14 mouse cellular contexts compared by ENCODE assay signal in the genomic region with DNA sequence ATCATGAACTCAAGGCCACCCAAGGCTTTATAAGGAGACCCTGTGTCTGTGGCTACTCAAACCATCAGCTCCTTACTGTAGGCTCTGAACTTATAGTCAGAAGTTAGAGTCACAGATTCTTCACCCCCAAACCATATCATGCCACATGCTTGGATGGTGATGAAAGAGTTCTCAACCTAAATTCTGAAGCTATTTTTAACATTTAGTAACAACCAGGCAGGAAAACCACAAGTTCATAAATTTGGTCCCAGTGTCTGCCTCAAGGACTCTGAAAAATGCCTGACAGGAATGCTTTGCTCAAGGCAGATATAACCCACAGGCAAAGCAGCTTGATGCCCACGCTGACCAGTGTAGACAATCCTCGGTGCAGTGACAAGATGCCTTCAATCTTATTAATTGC. TPM values are rescaled to one million over a fixed set of nuclear protein-coding genes. Genes with fewer than 3 reads are reported as not detected.
"Had no signal": no experiment of that assay in that cellular context is flagged by ENCODE, and none has a peak within 500 bp of the region (broad histone marks: within the 10 kb centered on the region; RNA-seq: fewer than 3 reads in every experiment).

No protein-coding gene starts in this region.

- H3K27me3 ChIP-seq: kidney, embryonic 15.5 days; limb, embryonic 12.5 days; liver, embryonic 13.5 days; lung, embryonic 15.5 days; neural tube, embryonic 12.5 days had no signal

- H3K4me3 ChIP-seq: kidney, embryonic 15.5 days; limb, embryonic 12.5 days; liver, embryonic 13.5 days; lung, embryonic 15.5 days; midbrain, embryonic 10.5 days; neural tube, embryonic 12.5 days had no signal

- H3K9ac ChIP-seq: kidney, embryonic 15.5 days; limb, embryonic 12.5 days; liver, embryonic 13.5 days; liver, postnatal 0 days; lung, embryonic 15.5 days; neural tube, embryonic 12.5 days had no signal

- H3K36me3 ChIP-seq: kidney, embryonic 15.5 days; limb, embryonic 12.5 days; liver, embryonic 13.5 days; lung, embryonic 15.5 days; midbrain, embryonic 10.5 days; neural tube, embryonic 12.5 days had no signal

- DNase-seq: kidney, postnatal 14 days; liver; liver, embryonic 13.5 days; liver, postnatal 0 days; midbrain, embryonic 14.5 days; spleen, adult 18-20 months; thymus, adult 2 months; thymus, postnatal 25 days had no signal

- H3K4me1 ChIP-seq: limb, embryonic 12.5 days; neural tube, embryonic 12.5 days had no signal

- H3K9me3 ChIP-seq: kidney, embryonic 15.5 days; limb, embryonic 12.5 days; liver, embryonic 13.5 days; lung, embryonic 15.5 days; midbrain, embryonic 10.5 days; neural tube, embryonic 12.5 days had no signal

- ATAC-seq: liver, postnatal 0 days had no signal

- H3K4me2 ChIP-seq: kidney, embryonic 15.5 days; limb, embryonic 12.5 days; liver, embryonic 13.5 days; lung, embryonic 15.5 days; neural tube, embryonic 12.5 days had no signal

- H3K27ac ChIP-seq: kidney, embryonic 15.5 days; limb, embryonic 12.5 days; liver, embryonic 13.5 days; lung, embryonic 15.5 days; midbrain, embryonic 10.5 days; neural tube, embryonic 12.5 days had no signal

RNA-seq across cellular contexts. Expression of gene Dab2, which starts 42.5 kb away (rescaled TPM):
- total RNA-seq: neutrophil, adult 5-6 weeks had no signal
